ENCODE assay signal across 8 mouse cellular contexts in genomic region chr6:83165026-83165606, GRCm38 (mm10). TPM values are rescaled to one million over a fixed set of nuclear protein-coding genes. Genes with fewer than 3 reads are reported as not detected.
DNase-seq lines count a peak whose midpoint lies in the region; ATAC-seq lines count a peak whose summit lies in the region.

No protein-coding gene starts in this region.

- peak overlapping the region; percentile 82 for H3K9ac ChIP-seq in kidney, embryonic 14.5 days (ENCODE audit: low read depth, low read length)
- H3K9ac ChIP-seq in hindbrain, embryonic 13.5 days, result peak overlapping the region; percentile 88
- H3K9ac ChIP-seq in midbrain, embryonic 13.5 days (replicated peaks), result peak overlapping the region; percentile 92

- 5% methylated on average over 6 of the region's 6 CpGs for WGBS in kidney, embryonic 14.5 days
- 5% methylated on average over 6 of the region's 6 CpGs for whole genome bisulfite sequencing in hindbrain, embryonic 13.5 days
- WGBS in midbrain, embryonic 13.5 days, result 1% methylated on average over 6 of the region's 6 CpGs

- H3K4me3 ChIP-seq in kidney, embryonic 14.5 days (ENCODE audit: low read length), result peak overlapping the region; percentile 93
- peak overlapping the region; percentile 80 for H3K4me3 ChIP-seq in hindbrain, embryonic 13.5 days
- H3K4me3 ChIP-seq in midbrain, embryonic 13.5 days (replicated peaks), result peak overlapping the region; percentile 83

- H3K4me1 ChIP-seq in kidney, embryonic 14.5 days (ENCODE audit: control insufficient read depth, insufficient read depth, low read length), result peaks cover 29% of the 10 kb centered on the region
- H3K4me1 ChIP-seq in hindbrain, embryonic 13.5 days (replicated peaks), result peaks cover 60% of the 10 kb centered on the region
- H3K4me1 ChIP-seq in midbrain, embryonic 13.5 days (replicated peaks), result peaks cover 57% of the 10 kb centered on the region

- peaks cover 20% of the 10 kb centered on the region for H3K27me3 ChIP-seq in kidney, embryonic 14.5 days (ENCODE audit: control insufficient read depth, insufficient read depth, low read length)
- peaks cover 35% of the 10 kb centered on the region for H3K27me3 ChIP-seq in hindbrain, embryonic 13.5 days
- peaks cover 39% of the 10 kb centered on the region for H3K27me3 ChIP-seq in midbrain, embryonic 13.5 days

- no peak for ATAC-seq in kidney, embryonic 14.5 days (ENCODE audit: low FRiP score, low TSS enrichment)
- peak; percentile 18; the same call in 1 of the 2 replicates for ATAC-seq in hindbrain, embryonic 13.5 days (ENCODE audit: low FRiP score)
- ATAC-seq in midbrain, embryonic 13.5 days, result peak; percentile 49

- no peak for DNase-seq in kidney, postnatal 10 days
- DNase-seq in brain, adult 2 months (ENCODE audit: low read depth, low spot score), result peak; percentile 46
- no peak for DNase-seq in gastrocnemius, postnatal 10 days
- DNase-seq in cerebellum, postnatal 14 days, result no peak
- DNase-seq in embryo, embryonic 11 days, result no peak

- no peaks in the 10 kb centered on the region for H3K9me3 ChIP-seq in kidney, embryonic 14.5 days (ENCODE audit: control insufficient read depth, low read length)
- H3K9me3 ChIP-seq in hindbrain, embryonic 13.5 days, result no peaks in the 10 kb centered on the region
- H3K9me3 ChIP-seq in midbrain, embryonic 13.5 days, result no peaks in the 10 kb centered on the region

- H3K4me2 ChIP-seq in kidney, embryonic 14.5 days (replicated peaks; ENCODE audit: low read depth, low read length), result peak overlapping the region; percentile 88
- H3K4me2 ChIP-seq in hindbrain, embryonic 13.5 days, result peak overlapping the region; percentile 75
- peak overlapping the region; percentile 79 for H3K4me2 ChIP-seq in midbrain, embryonic 13.5 days (replicated peaks)

- H3K27ac ChIP-seq in kidney, embryonic 14.5 days (ENCODE audit: low read depth, low read length), result peak overlapping the region; percentile 74
- H3K27ac ChIP-seq in hindbrain, embryonic 13.5 days, result peak overlapping the region; percentile 93; the same call in 1 of the 2 replicates
- 0 out of 2 replicates have a peak overlapping the region, but pooled peaks have one; percentile 89 for H3K27ac ChIP-seq in midbrain, embryonic 13.5 days

- no peaks in the 10 kb centered on the region for H3K36me3 ChIP-seq in kidney, embryonic 14.5 days (ENCODE audit: control insufficient read depth, insufficient read depth, low read length)
- 0 out of 2 replicates have a peak, but pooled peaks cover 2% of the 10 kb centered on the region for H3K36me3 ChIP-seq in hindbrain, embryonic 13.5 days
- 0 out of 2 replicates have a peak, but pooled peaks cover 3% of the 10 kb centered on the region for H3K36me3 ChIP-seq in midbrain, embryonic 13.5 days

RNA-seq across cellular contexts. Expression of gene Dctn1, which starts 0.6 kb away (rescaled TPM):
- 58.6 and 75.0 TPM in 2 replicates for polyA plus RNA-seq in kidney, embryonic 14.5 days (2014; fragmentation: Nextera tagmentation; extraction: Ambion mirVana)
- 142 and 147 TPM in 2 replicates for polyA plus RNA-seq in hindbrain, embryonic 13.5 days (2015; fragmentation: Nextera tagmentation; extraction: Ambion mirVana)
- 127 and 140 TPM in 2 replicates for polyA plus RNA-seq in midbrain, embryonic 13.5 days (2015; fragmentation: Nextera tagmentation; extraction: Ambion mirVana)
- 100 to 1,000 TPM; 126 to 132 TPM for total RNA-seq in gastrocnemius, postnatal 10 days (2021)

RNA-seq across cellular contexts. Expression of gene 1700003E16Rik, which starts 8.9 kb away (rescaled TPM):
- polyA plus RNA-seq in kidney, embryonic 14.5 days (2014; fragmentation: Nextera tagmentation; extraction: Ambion mirVana), result 0.94 and 0.96 TPM in 2 replicates
- 4.3 and 6.0 TPM in 2 replicates for polyA plus RNA-seq in hindbrain, embryonic 13.5 days (2015; fragmentation: Nextera tagmentation; extraction: Ambion mirVana)
- polyA plus RNA-seq in midbrain, embryonic 13.5 days (2015; fragmentation: Nextera tagmentation; extraction: Ambion mirVana), result 3.0 and 3.3 TPM in 2 replicates
- total RNA-seq in gastrocnemius, postnatal 10 days (2021), result under 1 TPM in 1 of 2 experiments, not detected in 1; 0.23 TPM

RNA-seq across cellular contexts. Expression of gene Wdr54, which starts 8.9 kb away (rescaled TPM):
- 6.2 and 8.6 TPM in 2 replicates for polyA plus RNA-seq in kidney, embryonic 14.5 days (2014; fragmentation: Nextera tagmentation; extraction: Ambion mirVana)
- polyA plus RNA-seq in hindbrain, embryonic 13.5 days (2015; fragmentation: Nextera tagmentation; extraction: Ambion mirVana), result 15.2 and 15.5 TPM in 2 replicates
- polyA plus RNA-seq in midbrain, embryonic 13.5 days (2015; fragmentation: Nextera tagmentation; extraction: Ambion mirVana), result 16.1 and 19.2 TPM in 2 replicates
- 1 to 10 TPM in 1 of 2 experiments, under 1 TPM in 1; 0.43 to 1.4 TPM for total RNA-seq in gastrocnemius, postnatal 10 days (2021)

RNA-seq across cellular contexts. Expression of gene Rtkn, which starts 29.9 kb away (rescaled TPM):
- 14.9 and 18.0 TPM in 2 replicates for polyA plus RNA-seq in kidney, embryonic 14.5 days (2014; fragmentation: Nextera tagmentation; extraction: Ambion mirVana)
- polyA plus RNA-seq in hindbrain, embryonic 13.5 days (2015; fragmentation: Nextera tagmentation; extraction: Ambion mirVana), result 15.9 and 16.6 TPM in 2 replicates
- polyA plus RNA-seq in midbrain, embryonic 13.5 days (2015; fragmentation: Nextera tagmentation; extraction: Ambion mirVana), result 16.5 and 18.8 TPM in 2 replicates
- 10 to 100 TPM; 22.3 to 24.5 TPM for total RNA-seq in gastrocnemius, postnatal 10 days (2021)

RNA-seq across cellular contexts. Expression of gene Ino80b, which starts 39.9 kb away (rescaled TPM):
- polyA plus RNA-seq in kidney, embryonic 14.5 days (2014; fragmentation: Nextera tagmentation; extraction: Ambion mirVana), result 18.8 and 20.0 TPM in 2 replicates
- polyA plus RNA-seq in hindbrain, embryonic 13.5 days (2015; fragmentation: Nextera tagmentation; extraction: Ambion mirVana), result 13.4 and 14.1 TPM in 2 replicates
- polyA plus RNA-seq in midbrain, embryonic 13.5 days (2015; fragmentation: Nextera tagmentation; extraction: Ambion mirVana), result 12.1 and 14.9 TPM in 2 replicates
- total RNA-seq in gastrocnemius, postnatal 10 days (2021), result 10 to 100 TPM; 13.1 to 15.2 TPM
